Mouse (Mus musculus): ENCODE data around the gene Tmem19.
"Not testable (repeated sequence)": the region's sequence is repeated elsewhere in the genome, so short reads cannot be mapped to it uniquely, and the experiment has no call there.

Gene Tmem19

DNA sequence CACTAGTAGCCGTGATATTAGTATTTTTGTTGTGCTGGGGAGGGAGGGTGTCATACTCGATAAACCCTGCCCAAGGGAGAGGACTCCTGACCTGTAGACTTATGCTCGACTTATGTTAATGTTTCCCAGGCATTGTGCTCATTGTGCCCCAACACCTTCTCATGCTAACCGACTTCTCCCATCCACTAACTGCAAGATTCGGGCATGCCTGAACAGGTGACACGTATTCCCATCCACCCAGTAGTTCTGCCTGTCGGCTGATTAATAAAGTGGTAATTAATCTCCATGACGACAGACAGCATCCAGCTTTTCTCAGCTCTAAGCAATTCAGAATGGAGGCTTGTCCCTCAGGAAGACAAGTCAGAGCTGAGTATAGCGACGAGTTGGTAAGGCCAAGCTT is 13.3 kb downstream of the Tmem19 start:
- DNase-seq (ENCODE audit: extremely low spot score) = no peak

DNA sequence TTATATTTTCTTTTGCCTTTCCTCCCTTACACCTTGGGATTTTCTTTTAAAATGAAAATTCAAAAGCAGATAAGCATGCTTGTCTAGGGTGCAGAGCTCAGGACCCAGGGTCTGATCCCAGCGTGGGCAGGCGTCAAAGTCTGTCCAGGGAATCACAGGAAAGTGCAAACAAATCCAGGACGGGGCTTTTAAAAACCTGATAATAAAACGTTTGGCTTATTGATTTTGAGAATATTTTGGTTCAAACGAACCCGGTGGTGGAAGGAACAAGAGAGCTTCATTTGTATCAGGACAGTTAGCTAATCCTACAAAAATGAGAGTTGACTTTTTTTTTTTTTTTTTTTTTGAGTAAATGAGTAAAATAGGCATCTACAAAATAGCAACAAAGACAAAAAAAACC is 14.2 kb downstream of the Tmem19 start:
- no peak for DNase-seq (ENCODE audit: extremely low spot score)

- DNase-seq (ENCODE audit: extremely low spot score) = no peak
These were observed 15.9 kb downstream of the Tmem19 start for GRCm38 (mm10) chr10:115346444-115346843.

DNA sequence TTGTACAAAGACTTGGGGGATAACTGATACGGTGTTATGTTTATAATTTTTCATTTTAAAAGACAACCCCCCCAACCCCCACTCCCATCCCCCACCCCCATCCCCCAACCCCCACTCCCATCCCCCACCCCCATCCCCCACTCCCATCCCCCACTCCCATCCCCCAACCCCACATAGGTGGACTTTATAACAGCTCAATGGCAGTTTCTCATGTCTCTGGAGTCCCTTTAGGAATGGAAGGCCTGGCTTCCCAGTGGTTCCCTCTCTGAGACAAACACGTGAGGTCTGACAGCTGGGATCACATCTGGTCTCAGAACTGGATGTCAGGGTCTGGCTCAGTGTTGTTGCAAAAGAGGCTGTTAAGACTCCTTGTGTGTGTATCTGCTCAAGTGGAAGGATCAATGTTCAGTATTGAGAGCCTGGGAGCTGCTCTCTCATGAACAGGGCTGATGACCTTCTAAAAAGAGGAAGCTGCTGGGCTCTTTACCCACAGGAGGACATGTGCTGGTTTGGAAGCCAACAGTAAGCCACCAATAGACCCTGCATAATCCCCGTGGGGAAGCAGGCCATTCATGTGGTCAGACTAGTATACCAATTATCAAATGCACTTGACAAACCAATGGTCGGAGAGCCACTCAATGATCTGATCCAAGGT is 19.4 kb downstream of the Tmem19 start:
- DNase-seq (ENCODE audit: extremely low spot score) = no peak

GRCm38 (mm10) chr10:115339820-115340328 is 22.4 kb downstream of the Tmem19 start:
- DNase-seq (ENCODE audit: extremely low spot score) = no peak

DNA sequence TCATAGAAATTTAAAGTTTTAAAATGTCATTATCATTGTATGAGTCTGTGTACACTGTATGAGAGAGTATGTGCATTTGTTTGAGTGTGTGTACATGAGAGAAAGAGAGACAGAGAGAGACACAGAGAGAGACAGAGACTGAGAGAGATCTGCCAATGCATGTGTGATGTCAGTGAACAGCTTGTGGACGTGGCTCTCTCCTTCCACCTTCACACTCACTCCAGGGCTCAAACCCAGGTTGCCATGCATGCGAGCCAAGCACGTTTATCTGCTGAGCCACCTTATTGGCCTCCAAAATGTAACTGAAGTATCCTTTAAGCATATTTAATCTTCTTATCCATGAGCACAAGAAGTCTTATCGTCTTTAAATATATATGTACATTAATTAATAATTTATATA is 25.4 kb downstream of the Tmem19 start:
- DNase-seq (ENCODE audit: extremely low spot score) = no peak

- no peak for DNase-seq (ENCODE audit: extremely low spot score)
These were observed 28.8 kb downstream of the Tmem19 start for GRCm38 (mm10) chr10:115333528-115333927.

DNA sequence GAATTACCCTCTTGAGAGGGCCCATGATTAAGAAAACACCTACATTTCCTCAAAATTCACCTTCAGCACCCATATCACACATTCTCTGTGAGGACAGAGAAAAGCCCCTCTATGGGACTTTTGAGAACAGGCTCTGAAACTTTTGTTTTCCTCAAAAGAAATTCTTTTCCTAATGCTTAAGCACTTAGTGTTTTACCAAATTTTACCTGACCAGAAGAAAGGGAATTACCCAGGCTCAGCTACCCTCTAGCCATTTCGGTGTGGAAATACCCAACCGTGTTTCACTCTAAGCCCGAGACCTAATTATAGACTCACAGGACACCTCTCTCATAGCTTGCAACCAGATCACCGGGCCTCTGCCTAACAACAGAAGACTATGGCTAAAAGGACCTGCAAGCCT is 29.3 kb downstream of the Tmem19 start:
- DNase-seq (ENCODE audit: extremely low spot score) = no peak

DNA sequence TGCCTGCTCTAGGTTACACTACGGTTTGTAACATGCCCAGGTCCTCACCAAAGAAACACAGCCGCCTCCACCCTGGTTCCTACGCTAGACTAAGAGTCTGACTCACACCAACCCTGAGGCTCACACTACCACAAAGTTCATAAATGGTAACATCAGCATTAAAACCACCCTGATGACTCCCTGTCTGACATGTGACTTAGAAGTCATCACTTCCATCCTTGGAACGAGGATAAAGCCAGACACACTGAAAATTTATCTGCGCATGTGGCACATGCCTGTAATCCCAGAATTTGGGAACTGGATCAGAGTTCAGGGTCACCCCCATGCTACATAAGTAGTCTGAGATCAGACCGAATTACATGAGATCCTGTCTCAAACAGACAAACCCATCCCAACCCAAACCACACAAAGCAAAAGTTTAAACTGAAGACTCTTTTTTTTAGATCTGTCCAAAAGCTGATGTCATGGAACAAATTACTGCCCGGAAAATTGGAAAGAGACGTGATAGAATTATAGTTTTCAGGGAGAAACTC is 29.8 kb downstream of the Tmem19 start:
- no peak for DNase-seq (ENCODE audit: extremely low spot score)

- DNase-seq (ENCODE audit: extremely low spot score) = no peak
These were observed 33.2 kb downstream of the Tmem19 start for GRCm38 (mm10) chr10:115329010-115329530.

DNA sequence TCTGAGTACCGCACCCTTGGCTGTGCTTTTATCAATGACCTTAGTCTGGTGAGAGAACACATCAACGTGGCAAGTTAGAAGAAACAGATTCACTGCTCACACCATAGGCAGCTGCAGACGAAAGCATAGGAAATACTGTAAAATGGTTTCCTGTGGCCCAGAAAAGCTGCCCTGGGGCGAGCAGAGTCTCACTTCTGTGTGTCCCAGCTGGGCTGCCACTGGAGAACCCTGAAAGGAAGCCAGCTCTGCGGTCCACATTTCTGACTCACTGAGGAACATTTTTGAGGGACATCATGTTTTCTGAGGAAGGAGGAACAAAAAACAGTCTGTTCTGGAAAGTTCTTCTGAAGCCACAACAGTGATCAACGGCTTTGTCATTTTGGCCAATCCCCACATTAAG is 33.8 kb downstream of the Tmem19 start:
- no peak for DNase-seq (ENCODE audit: extremely low spot score)

DNA sequence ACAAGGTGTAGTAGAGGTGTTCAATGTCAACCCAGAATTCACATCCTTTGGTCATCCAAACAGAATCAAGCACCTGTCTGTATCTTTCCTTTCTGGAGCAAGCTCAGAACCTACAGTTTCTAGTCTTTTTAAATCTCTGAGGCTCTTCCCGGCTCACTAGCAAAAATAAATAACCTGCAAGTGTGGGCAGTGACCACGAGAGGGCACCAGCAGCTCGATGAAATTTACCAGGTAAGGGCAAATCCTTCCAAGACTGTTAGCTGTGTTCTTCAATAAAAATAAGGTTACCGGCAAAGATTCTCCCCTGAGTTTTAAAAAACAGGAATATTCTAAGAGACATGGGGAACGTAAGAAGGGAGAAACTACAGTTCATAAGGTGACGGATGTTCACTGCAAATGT is 39.0 kb downstream of the Tmem19 start:
- DNase-seq (ENCODE audit: extremely low spot score) = peak; percentile 63

DNA sequence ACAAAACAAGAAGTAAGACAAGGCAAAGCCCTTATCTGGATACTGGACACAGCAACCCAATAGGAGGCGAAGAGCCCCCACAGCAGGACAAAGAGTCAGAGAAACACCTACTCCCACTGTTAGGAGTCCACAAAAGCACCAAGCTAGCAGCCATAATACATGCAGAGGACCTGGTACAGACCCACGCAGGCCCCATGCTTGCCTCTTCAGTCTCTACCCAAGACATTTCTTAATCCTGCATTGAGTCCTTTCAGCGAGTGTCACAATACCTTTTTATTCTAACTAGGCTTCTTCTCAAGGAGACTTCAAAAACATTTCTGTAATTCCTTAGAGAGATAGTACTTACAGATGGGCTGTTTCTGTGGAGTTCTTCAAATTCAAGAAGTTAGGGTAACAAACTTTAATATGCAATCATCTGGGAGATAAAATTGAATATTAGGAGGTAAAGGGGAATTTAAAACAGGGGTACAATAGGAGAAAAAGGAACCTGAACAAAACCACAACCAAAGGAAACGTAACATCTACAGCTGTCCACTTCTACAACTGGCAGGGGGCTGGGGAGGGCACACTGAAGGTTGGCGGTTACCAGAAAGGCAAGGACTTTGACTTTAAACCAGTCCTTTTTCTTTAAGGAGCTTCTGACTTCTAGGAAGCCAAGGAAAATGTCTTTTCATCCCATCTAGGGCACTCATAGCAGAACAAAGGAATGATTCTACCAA is 40.8 kb downstream of the Tmem19 start:
- DNase-seq (ENCODE audit: extremely low spot score) = no peak

DNA sequence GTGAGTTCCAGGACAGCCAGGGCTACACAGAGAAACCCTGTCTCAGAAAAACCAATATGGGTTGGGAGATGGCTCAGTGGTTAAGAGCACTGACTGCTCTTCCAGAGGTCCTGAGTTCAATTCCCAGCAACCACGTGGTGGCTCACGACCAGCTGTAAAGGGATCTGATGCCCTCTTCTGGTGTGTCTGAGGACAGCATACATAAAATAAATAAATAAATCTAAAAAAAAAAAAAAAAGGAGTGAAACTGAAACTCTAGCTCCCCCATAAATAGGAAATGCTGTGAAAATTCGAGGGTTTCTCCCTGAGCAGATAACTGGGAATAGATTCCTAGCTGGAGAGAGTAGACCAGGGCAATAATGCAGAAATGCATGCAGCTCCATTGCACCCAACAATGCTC is 43.9 kb downstream of the Tmem19 start:
- DNase-seq (ENCODE audit: extremely low spot score) = not testable (repeated sequence)

- no peak for DNase-seq (ENCODE audit: extremely low spot score)
These were observed 46.0 kb downstream of the Tmem19 start for GRCm38 (mm10) chr10:115316313-115316712.

GRCm38 (mm10) chr10:115315473-115316171 is 46.7 kb downstream of the Tmem19 start, which contains the start of gene Rab21:
TSS of gene Rab21 (minus strand) at chr10:115315594.
- DNase-seq (ENCODE audit: extremely low spot score) = peak; percentile 98

- DNase-seq (ENCODE audit: extremely low spot score) = peak; percentile 51
These were observed 47.5 kb downstream of the Tmem19 start for GRCm38 (mm10) chr10:115314582-115315452.

DNA sequence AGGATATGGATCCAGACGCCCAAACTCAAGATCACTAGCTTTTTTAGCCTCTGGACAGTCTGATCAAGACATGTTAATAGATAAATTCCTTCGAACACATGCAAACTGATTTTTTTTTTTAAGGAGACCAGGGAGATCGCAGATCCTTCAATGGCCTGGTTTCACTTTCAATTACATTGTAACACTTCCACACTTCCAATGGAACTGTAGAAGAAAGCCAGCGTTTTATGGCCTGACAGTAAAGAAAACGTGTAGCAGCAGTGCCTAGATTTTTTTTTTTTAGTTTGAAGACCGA is 48.1 kb downstream of the Tmem19 start:
- DNase-seq (ENCODE audit: extremely low spot score) = no peak

DNA sequence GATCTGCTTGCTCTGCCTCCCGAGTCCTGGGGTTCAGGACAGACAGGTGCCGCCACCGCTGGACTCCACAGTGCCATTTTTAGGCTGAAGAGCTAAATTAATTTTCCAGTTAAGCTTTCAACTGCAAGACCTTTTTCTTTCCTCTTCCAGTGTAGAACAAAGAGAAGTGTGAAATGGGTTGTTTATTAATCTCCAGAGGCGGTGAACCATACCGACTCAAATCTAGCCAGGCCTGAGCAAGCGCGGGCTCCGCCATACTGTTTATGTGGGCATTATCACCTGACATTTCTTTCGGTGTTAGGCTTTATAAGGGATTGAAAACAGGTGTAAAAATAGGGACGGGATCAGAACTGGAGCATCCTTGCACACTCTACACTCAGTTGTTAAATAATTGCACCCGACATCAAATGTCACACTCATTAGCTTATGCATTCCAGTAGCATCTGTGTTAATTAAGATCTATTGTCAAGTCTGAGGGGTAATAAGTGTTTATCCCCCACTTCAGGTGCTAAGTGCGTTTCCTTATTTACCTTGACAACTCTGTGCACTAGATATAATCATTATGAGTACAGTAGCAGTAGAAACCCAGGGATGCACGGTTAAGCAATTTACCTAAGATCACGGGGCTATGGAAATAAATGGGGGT is 48.5 kb downstream of the Tmem19 start:
- DNase-seq (ENCODE audit: extremely low spot score) = no peak

- DNase-seq (ENCODE audit: extremely low spot score) = peak; percentile 20
These were observed 49.6 kb downstream of the Tmem19 start for GRCm38 (mm10) chr10:115312732-115313131.

- no peak for DNase-seq (ENCODE audit: extremely low spot score)
These were observed 50.1 kb downstream of the Tmem19 start for GRCm38 (mm10) chr10:115312194-115312593.

Measured in embryo, embryonic 9.5 days (tissue).